Mouse (Mus musculus): ENCODE data around the gene Tle4.

Tle4 gene

GRCm38 (mm10) chr19:14468733-14469132 is 129.1 kb downstream of the Tle4 start:
- no peak for DNase-seq (ENCODE audit: inconsistent age in 2 of 2, low spot score in 1 of 2)

GRCm38 (mm10) chr19:14466020-14466419 is 131.8 kb downstream of the Tle4 start:
- no peak for DNase-seq (ENCODE audit: inconsistent age in 2 of 2, low spot score in 1 of 2)

- DNase-seq (ENCODE audit: inconsistent age in 2 of 2, low spot score in 1 of 2): no peak
These were observed 134.4 kb downstream of the Tle4 start for GRCm38 (mm10) chr19:14463281-14464079.

DNA sequence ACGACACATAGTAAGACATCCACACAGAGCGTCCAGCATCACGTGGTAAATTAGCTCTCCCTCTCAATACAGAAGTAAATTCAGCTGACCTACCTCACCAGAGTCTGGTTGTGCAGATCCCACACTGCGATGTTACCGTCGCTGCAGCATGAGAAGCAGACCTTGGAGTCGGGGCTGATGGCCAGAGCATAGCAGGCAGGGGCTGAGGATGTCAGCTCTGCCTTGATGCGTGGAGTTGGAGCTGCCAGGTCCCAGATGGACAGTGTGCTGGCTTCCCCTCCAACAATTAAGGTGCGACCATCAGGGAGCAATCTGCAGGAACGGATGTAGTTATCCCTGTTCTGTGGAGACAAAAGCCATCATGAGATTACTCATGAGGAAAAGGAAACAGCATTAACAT is 144.4 kb downstream of the Tle4 start:
- no peak for DNase-seq (ENCODE audit: inconsistent age in 2 of 2, low spot score in 1 of 2)

- no peak for DNase-seq (ENCODE audit: inconsistent age in 2 of 2, low spot score in 1 of 2)
These were observed 146.5 kb downstream of the Tle4 start for GRCm38 (mm10) chr19:14451329-14451728.

DNA sequence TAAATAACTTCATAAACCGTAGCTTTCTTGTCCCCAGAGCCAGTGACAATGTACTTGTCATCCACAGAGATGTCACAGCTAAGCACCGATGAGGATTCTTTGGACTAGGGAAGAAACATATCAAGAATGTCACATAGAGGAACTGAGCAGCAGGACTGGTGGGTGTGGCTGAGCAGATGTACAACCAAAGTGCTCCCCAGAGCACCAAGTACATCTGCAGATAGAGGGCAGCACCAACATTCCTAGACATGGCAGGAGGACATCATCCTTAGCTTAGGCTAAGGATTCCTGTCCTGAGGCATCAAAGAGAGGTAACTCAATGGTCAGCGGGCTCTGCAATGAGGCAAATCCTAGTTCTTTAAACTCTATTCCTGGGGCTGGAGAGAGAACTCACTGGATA is 148.1 kb downstream of the Tle4 start:
- peak; percentile 9 to 44 for DNase-seq (ENCODE audit: inconsistent age in 2 of 2, low spot score in 1 of 2)

- DNase-seq (ENCODE audit: inconsistent age in 2 of 2, low spot score in 1 of 2): no peak
These were observed 149.3 kb downstream of the Tle4 start for GRCm38 (mm10) chr19:14448586-14448985.

- no peak for DNase-seq (ENCODE audit: inconsistent age in 2 of 2, low spot score in 1 of 2)
These were observed 150.4 kb downstream of the Tle4 start for GRCm38 (mm10) chr19:14447474-14447873.

DNA sequence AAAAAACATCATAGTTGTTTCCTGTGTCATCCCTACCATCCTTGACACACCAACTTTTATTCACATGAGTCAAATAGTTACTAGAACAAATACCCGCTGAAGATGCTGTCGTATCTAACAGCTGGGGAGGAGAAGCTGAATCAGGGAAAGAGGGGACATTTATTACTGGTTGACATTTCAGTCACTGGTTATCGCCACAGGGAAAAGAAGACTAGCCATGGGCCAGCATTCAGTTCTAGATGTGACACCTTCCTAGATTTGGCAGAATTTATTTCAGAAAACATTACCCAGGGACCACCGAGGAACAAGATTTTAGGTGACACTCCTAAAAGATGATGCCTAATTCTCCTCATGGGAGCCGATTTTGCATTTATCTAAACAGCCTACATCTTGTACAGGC is 156.0 kb downstream of the Tle4 start:
- no peak for DNase-seq (ENCODE audit: inconsistent age in 2 of 2, low spot score in 1 of 2)

- DNase-seq (ENCODE audit: inconsistent age in 2 of 2, low spot score in 1 of 2): no peak
These were observed 160.6 kb downstream of the Tle4 start for GRCm38 (mm10) chr19:14437226-14437625.

- no peak for DNase-seq (ENCODE audit: inconsistent age in 2 of 2, low spot score in 1 of 2)
These were observed 161.3 kb downstream of the Tle4 start for GRCm38 (mm10) chr19:14436567-14436966.

- DNase-seq (ENCODE audit: inconsistent age in 2 of 2, low spot score in 1 of 2): no peak
These were observed 162.0 kb downstream of the Tle4 start for GRCm38 (mm10) chr19:14435681-14436376.

- DNase-seq (ENCODE audit: inconsistent age in 2 of 2, low spot score in 1 of 2): no peak
These were observed 164.0 kb downstream of the Tle4 start for GRCm38 (mm10) chr19:14433900-14434299.

DNA sequence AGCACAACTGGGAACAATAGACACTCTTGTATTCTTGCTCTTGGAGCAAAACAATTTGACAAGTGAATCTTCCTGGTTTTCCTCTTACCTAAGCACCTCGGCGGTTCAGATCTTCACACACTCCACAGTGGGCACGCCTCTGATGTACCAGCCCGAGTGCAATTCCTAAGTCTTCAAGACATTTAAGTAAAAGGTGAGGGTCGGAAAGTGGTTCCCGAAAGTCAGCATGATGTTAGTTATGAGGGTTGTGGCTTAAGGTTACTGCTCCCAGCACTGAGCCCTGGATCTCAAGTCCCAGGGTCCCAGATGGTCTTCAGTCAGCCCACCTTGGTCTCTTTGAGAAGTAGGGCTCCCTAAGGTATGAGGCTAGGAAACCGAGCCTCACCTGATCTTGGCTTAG is 165.4 kb downstream of the Tle4 start:
- DNase-seq (ENCODE audit: inconsistent age in 2 of 2, low spot score in 1 of 2): no peak

DNA sequence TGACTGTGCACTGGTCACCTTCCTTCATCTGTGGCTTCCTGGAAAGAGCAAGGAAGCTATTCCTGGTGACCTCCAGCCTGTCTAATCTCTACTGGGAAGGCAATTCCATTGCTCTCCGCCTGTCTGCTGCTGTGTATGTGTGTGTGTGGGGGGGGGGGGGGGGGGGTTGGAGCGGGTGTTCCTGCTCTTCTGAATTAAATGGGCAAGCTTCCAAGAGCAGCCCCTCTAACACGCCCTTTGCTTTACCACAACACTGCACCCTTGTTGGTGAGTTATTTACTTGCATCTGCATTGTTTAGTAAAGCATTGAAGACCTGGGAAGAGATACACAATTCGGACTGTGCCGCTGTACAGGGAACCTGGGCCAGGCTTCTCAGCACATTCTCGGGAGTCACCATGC is 170.9 kb downstream of the Tle4 start:
- no peak for DNase-seq (ENCODE audit: inconsistent age in 2 of 2, low spot score in 1 of 2)

- no peak for DNase-seq (ENCODE audit: inconsistent age in 2 of 2, low spot score in 1 of 2)
These were observed 171.5 kb downstream of the Tle4 start for GRCm38 (mm10) chr19:14426244-14426868.

DNA sequence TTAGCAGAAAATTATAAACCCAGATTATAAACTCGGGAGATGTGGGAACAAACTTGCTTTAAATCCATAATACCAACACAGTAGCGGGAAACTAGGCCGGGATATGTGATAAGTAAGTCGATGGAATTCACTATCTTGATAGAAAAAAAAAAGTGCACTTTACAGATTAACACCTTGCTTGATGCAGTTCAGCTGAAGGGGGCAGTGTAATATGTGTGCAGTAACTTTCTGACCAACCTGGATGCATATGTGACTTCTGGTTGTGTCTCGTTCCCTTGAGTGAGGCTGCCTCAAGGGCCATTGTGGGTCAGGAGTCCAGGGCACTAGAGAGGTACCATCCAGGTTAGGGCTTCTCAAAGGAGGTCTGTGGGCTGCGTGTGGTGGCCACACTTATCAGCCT is 172.7 kb downstream of the Tle4 start:
- DNase-seq (ENCODE audit: inconsistent age in 2 of 2, low spot score in 1 of 2): no peak

GRCm38 (mm10) chr19:14424016-14424964 is 173.6 kb downstream of the Tle4 start:
- peak in 1 of 2 experiments; percentile 33 for DNase-seq (ENCODE audit: inconsistent age in 2 of 2, low spot score in 1 of 2)

GRCm38 (mm10) chr19:14421691-14422090 is 176.2 kb downstream of the Tle4 start:
- DNase-seq (ENCODE audit: inconsistent age in 2 of 2, low spot score in 1 of 2): no peak

- DNase-seq (ENCODE audit: inconsistent age in 2 of 2, low spot score in 1 of 2): no peak
These were observed 178.0 kb downstream of the Tle4 start for GRCm38 (mm10) chr19:14419886-14420285.

GRCm38 (mm10) chr19:14416845-14417244 is 181.0 kb downstream of the Tle4 start:
- peak; percentile 45 to 80 for DNase-seq (ENCODE audit: inconsistent age in 2 of 2, low spot score in 1 of 2)

Measured in adrenal gland, adult (tissue).